Mouse (Mus musculus) embryonic facial prominence, embryonic 10.5 days (tissue): Measurements from ENCODE around the gene Asb11. TPM values are rescaled to one million over a fixed set of nuclear protein-coding genes. Genes with fewer than 3 reads are reported as not detected.

ENCODE experiments used
- DNase-seq: peaks from one replicate; pipeline ENCODE4 v3.0.0-alpha.2; 2017; ENCODE audit warnings: low spot score
- H3K27ac ChIP-seq: fragments of 300-500 bp; sonication (generic); replicated peaks from 2 replicates; pipeline ENCODE4 v1.5.1; 2016; ENCODE audit warnings: mild to moderate bottlenecking
- H3K27me3 ChIP-seq: fragments of 300-500 bp; sonication (generic); replicated peaks from 2 replicates; pipeline ENCODE4 v1.6.1; 2016; ENCODE audit warnings: low read depth, mild to moderate bottlenecking; ENCODE audit not compliant: poor library complexity, severe bottlenecking
- H3K36me3 ChIP-seq: fragments of 300-500 bp; sonication (generic); replicated peaks from 2 replicates; pipeline ENCODE4 v1.6.1; 2016; ENCODE audit warnings: mild to moderate bottlenecking, moderate library complexity
- H3K4me1 ChIP-seq: fragments of 300-500 bp; sonication (generic); 2 replicates; pipeline ENCODE4 v1.6.1; 2016
- H3K4me3 ChIP-seq: fragments of 300-500 bp; sonication (generic); 2 replicates; pipeline ENCODE4 v1.5.1; 2016; ENCODE audit warnings: mild to moderate bottlenecking, moderate library complexity
- H3K9me3 ChIP-seq: fragments of 300-500 bp; sonication (generic); 2 replicates; pipeline ENCODE4 v1.6.1; 2016; ENCODE audit warnings: mild to moderate bottlenecking
- WGBS: fragments of 180-500 bp; shearing (Covaris S2); methylation state at CpG from one replicate; pipeline ENCODE4 v1.1.7; 2016; 5-methylcytosine and 5-hydroxymethylcytosine counted together
- polyA plus RNA-seq: library from polyadenylated mRNA; unstranded; fragments of >200 nt; fragmentation: Nextera tagmentation; extraction: Ambion mirVana; gene quantifications from 2 replicates; pipeline ENCODE4 v1.2.1, GENCODE M21; 2016

The Asb11 gene
- polyA plus RNA-seq, 1 experiment from 2014 or later, result not detected

DNA sequence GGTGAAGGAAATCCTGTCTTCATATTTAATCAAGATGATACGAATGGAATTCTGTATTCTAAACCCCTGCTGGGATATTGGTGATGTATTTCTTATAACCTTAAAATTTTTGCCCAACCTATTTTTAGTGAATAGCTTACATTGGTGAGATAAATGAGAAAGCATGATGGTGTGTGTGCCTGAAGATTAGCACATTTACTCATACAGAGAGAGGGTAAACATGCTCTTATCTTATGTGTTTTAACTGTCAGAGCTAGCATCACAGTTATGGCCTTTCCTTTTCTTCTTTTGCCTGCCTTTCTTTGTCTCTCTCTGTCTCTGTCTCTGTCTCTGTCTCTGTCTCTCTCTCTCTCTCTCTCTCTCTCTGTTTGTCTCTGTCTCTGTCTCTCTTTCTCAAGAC lies 12.0 kb upstream of the Asb11 start:
- Histone ChIP-seq H3K4me3 (no peak overlapping the region), H3K27me3 (peaks cover 73% of the 10 kb centered on the region), H3K9me3 (no peaks in the 10 kb centered on the region), H3K4me1 (peaks cover 7% of the 10 kb centered on the region), H3K27ac (no peak overlapping the region), H3K36me3 (peaks cover 49% of the 10 kb centered on the region)
- no peak for DNase-seq
- 88% methylated on average over 1 of the region's 1 CpGs for WGBS

- H3K27me3 ChIP-seq, result peaks cover 62% of the 10 kb centered on the region
These were observed 9.5 kb upstream of the Asb11 start for GRCm38 (mm10) chrX:164427295-164427694.

GRCm38 (mm10) chrX:164428224-164428623 lies 8.6 kb upstream of the Asb11 start:
- Histone ChIP-seq H3K4me1 (no peaks in the 10 kb centered on the region), H3K36me3 (peaks cover 67% of the 10 kb centered on the region)
- WGBS, result 87% methylated on average over 2 of the region's 2 CpGs

More at GRCm38 (mm10) chrX:164427295-164427694, 9.5 kb upstream of the Asb11 start:
- Histone ChIP-seq H3K4me3 (no peak overlapping the region), H3K9me3 (no peaks in the 10 kb centered on the region), H3K4me1 (no peaks in the 10 kb centered on the region), H3K36me3 (peaks cover 69% of the 10 kb centered on the region), H3K27ac (no peak overlapping the region)
- WGBS, result 94% methylated on average over 4 of the region's 4 CpGs
- DNase-seq, result no peak

GRCm38 (mm10) chrX:164430621-164431020 lies 6.2 kb upstream of the Asb11 start:
- Histone ChIP-seq H3K27ac (no peak overlapping the region), H3K27me3 (peaks cover 40% of the 10 kb centered on the region), H3K9me3 (no peaks in the 10 kb centered on the region), H3K4me1 (no peaks in the 10 kb centered on the region), H3K36me3 (peaks cover 57% of the 10 kb centered on the region), H3K4me3 (no peak overlapping the region)
- WGBS, result 95% methylated on average over 6 of the region's 6 CpGs
- no peak for DNase-seq

More at GRCm38 (mm10) chrX:164428224-164428623, 8.6 kb upstream of the Asb11 start:
- DNase-seq, result no peak
- no peaks in the 10 kb centered on the region for H3K9me3 ChIP-seq
- peaks cover 53% of the 10 kb centered on the region for H3K27me3 ChIP-seq
- H3K27ac ChIP-seq, result no peak overlapping the region
- H3K4me3 ChIP-seq, result no peak overlapping the region

GRCm38 (mm10) chrX:164431133-164431532 lies 5.7 kb upstream of the Asb11 start:
- WGBS, result 85% methylated on average over 2 of the region's 2 CpGs

DNA sequence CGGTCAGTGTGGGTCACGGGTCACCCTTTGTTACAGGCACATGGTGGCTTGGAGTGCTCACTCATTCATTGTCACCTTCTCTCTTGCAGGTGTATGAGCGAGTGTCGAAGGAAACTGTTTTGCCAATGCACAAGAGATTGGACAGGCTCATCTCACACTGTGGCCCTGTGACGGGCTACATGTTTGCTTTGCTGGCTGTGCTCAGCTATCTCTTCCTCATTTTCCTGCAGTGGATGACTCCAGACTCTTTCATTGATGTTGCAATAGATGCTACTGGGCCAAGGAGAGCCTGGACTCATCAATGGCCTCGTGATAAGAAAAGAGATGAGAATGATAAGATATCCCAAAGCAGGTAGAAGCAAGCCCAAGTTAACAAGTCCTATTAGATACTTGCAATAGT lies 5.3 kb upstream of the Asb11 start:
- 91% methylated on average over 6 of the region's 6 CpGs for WGBS
- Histone ChIP-seq H3K27ac (no peak overlapping the region), H3K27me3 (peaks cover 40% of the 10 kb centered on the region), H3K36me3 (peaks cover 54% of the 10 kb centered on the region), H3K9me3 (no peaks in the 10 kb centered on the region), H3K4me1 (no peaks in the 10 kb centered on the region), H3K4me3 (no peak overlapping the region)
- DNase-seq, result no peak

More at GRCm38 (mm10) chrX:164431133-164431532, 5.7 kb upstream of the Asb11 start:
- Histone ChIP-seq H3K9me3 (no peaks in the 10 kb centered on the region), H3K4me1 (no peaks in the 10 kb centered on the region), H3K36me3 (peaks cover 54% of the 10 kb centered on the region), H3K27ac (no peak overlapping the region), H3K27me3 (peaks cover 41% of the 10 kb centered on the region), H3K4me3 (no peak overlapping the region)
- DNase-seq, result no peak

DNA sequence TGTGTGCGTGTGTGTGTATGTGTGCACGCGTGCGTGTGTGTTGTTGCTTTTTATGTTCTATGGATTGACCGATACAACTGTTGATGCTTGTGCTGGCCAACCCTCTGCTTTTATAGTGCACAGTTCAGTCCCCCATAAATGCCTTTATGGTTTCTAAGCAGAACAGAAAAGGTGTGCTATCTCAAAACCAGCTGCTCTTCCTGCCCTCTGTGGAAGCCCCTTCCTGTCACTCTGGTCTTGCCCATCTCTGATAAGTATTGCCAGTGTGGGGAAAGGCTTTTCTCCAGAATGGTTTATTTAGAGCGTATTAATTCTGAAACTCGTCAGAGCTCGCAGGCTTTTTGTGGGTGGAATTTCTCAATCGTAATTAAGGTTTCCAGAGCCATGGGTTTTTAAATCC lies 4.1 kb upstream of the Asb11 start:
- Histone ChIP-seq H3K4me1 (no peaks in the 10 kb centered on the region), H3K27ac (no peak overlapping the region), H3K36me3 (peaks cover 54% of the 10 kb centered on the region), H3K27me3 (peaks cover 43% of the 10 kb centered on the region), H3K9me3 (no peaks in the 10 kb centered on the region), H3K4me3 (no peak overlapping the region)
- WGBS, result 95% methylated on average over 9 of the region's 9 CpGs
- DNase-seq, result no peak

DNA sequence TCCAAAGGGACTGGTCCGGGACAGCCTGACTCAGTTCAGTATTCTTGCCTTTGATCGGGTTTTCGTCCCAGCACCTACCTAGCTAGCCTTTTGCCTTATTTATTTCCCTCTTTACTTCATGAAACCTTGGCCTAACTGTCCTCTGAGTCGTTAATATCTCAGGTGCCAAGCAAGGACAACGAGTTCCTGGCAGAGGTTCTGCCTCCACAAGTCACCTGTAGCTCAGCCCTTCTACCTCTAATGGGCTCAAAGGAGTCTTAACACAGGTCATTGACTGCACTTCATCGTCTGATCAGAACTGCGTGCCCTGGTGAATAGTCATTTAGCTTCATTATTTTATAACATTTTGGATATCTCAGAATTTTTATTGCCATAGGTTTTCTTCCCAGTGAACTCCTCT lies 2.7 kb downstream of the Asb11 start:
- H3K27ac ChIP-seq, result no peak overlapping the region
- peaks cover 2% of the 10 kb centered on the region; the same call in 1 of the 2 replicates for H3K36me3 ChIP-seq
- WGBS, result 89% methylated on average over 7 of the region's 7 CpGs
- H3K4me1 ChIP-seq, result no peaks in the 10 kb centered on the region
- H3K9me3 ChIP-seq, result no peaks in the 10 kb centered on the region
- peaks cover 59% of the 10 kb centered on the region for H3K27me3 ChIP-seq
- H3K4me3 ChIP-seq, result no peak overlapping the region
- no peak for DNase-seq

DNA sequence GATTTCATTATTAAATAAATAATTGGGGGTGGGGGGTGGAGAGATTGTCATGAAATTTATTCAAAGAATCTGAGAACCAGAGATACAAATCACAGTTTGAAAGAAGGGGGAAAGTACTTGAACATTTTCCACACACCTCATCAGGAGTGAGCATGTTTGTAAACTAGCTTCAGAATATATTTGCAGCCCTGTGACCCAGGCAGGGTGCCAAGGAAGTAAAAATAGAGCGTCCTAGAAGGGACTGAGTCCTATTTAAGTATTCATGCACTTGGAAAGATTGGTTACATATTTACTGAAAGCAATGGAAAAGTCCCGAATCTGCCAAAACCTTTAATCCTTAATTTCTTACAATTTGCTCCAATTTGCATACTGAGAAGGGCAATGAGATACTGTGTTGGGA lies 3.3 kb downstream of the Asb11 start:
- Histone ChIP-seq H3K4me3 (no peak overlapping the region), H3K27ac (no peak overlapping the region), H3K27me3 (peaks cover 61% of the 10 kb centered on the region), H3K36me3 (no peaks in the 10 kb centered on the region), H3K9me3 (no peaks in the 10 kb centered on the region), H3K4me1 (no peaks in the 10 kb centered on the region)
- no peak for DNase-seq
- 89% methylated on average over 2 of the region's 2 CpGs for WGBS

GRCm38 (mm10) chrX:164440703-164441102 lies 3.9 kb downstream of the Asb11 start:
- WGBS, result 90% methylated on average over 3 of the region's 3 CpGs

DNA sequence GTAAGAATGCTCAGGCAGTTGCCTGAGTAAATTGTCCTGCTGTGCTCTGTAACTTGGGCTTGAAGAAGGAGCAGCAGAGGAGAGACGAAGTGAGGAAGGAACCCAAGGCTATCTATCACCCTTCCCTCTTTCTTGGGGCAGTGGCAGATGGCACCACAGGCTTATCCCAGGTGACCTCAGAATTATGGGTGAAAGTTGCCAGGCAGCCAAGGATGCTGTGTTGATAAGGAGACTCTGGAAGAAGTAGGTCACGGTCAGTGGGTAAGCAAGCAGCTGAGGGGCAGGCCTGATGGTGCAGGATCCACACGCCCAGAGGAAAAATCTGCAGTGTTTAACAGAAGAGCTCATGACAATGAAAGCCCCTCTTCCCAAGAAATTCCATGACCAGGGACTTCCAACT lies 4.5 kb downstream of the Asb11 start:
- WGBS, result 77% methylated on average over 3 of the region's 3 CpGs
- Histone ChIP-seq H3K36me3 (no peaks in the 10 kb centered on the region), H3K4me1 (no peaks in the 10 kb centered on the region), H3K9me3 (no peaks in the 10 kb centered on the region), H3K27me3 (peaks cover 56% of the 10 kb centered on the region), H3K4me3 (no peak overlapping the region), H3K27ac (no peak overlapping the region)
- no peak for DNase-seq

More at GRCm38 (mm10) chrX:164440703-164441102, 3.9 kb downstream of the Asb11 start:
- H3K27ac ChIP-seq, result no peak overlapping the region
- no peak overlapping the region for H3K4me3 ChIP-seq
- H3K27me3 ChIP-seq, result peaks cover 61% of the 10 kb centered on the region
- no peak for DNase-seq
- no peaks in the 10 kb centered on the region for H3K9me3 ChIP-seq
- no peaks in the 10 kb centered on the region for H3K4me1 ChIP-seq
- H3K36me3 ChIP-seq, result no peaks in the 10 kb centered on the region

DNA sequence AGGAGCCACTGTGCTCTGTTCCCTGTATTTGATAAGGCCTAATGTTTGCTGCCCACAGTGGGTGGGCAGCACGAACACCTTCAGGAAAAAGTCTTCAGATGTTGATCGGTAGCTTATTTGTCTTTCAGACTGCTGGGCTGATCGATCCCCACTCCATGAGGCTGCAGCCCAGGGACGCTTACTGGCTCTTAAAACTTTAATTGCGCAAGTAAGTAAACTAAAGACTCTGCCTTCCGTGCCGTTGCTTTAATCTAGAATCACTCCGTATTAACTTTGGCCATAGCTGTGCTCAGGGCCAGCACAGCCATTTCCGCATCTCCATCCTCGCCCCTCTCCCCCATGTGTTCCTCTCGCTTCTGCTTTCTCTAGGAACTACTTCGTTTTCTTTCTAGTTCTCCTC lies 8.8 kb downstream of the Asb11 start:
- no peaks in the 10 kb centered on the region for H3K4me1 ChIP-seq
- H3K4me3 ChIP-seq, result no peak overlapping the region
- 86% methylated on average over 12 of the region's 12 CpGs for WGBS
- no peak overlapping the region for H3K27ac ChIP-seq
- no peak for DNase-seq
- no peaks in the 10 kb centered on the region for H3K36me3 ChIP-seq
- H3K27me3 ChIP-seq, result peaks cover 39% of the 10 kb centered on the region
- no peaks in the 10 kb centered on the region for H3K9me3 ChIP-seq

DNA sequence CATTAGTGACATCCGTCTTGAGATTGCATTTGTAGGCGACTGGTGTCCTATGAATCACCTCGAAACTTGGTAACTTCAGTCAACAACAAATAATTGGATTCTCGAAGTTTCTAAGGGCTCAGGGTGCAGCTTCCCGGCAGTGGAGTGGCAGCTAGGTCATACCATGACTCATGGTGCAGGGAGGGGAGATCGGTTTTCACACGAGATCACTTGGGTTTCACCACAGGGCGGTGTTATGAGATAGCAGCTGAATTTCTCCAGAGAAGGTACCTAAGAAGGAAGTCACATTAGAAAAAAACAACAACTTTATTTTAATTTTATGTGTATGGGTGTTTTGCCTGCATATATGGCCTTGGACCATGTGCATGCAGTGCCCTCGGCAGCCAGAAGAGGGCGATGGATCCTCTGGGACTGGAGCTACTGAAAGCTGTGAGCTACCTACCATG lies 9.3 kb downstream of the Asb11 start:
- Histone ChIP-seq H3K27me3 (peaks cover 38% of the 10 kb centered on the region), H3K4me3 (no peak overlapping the region), H3K27ac (no peak overlapping the region), H3K9me3 (no peaks in the 10 kb centered on the region), H3K4me1 (no peaks in the 10 kb centered on the region), H3K36me3 (no peaks in the 10 kb centered on the region)
- no peak for DNase-seq
- WGBS, result 84% methylated on average over 10 of the region's 10 CpGs
